Mouse (Mus musculus) adrenal gland, postnatal 0 days (tissue): ENCODE results near the gene Lrat. TPM values are rescaled to one million over a fixed set of nuclear protein-coding genes. Genes with fewer than 3 reads are reported as not detected.

Source experiments
- polyA plus RNA-seq: library from polyadenylated mRNA; unstranded; fragments of >200 nt; fragmentation: Nextera tagmentation; extraction: Ambion mirVana; gene quantifications from 2 replicates; pipeline ENCODE4 v1.2.1, GENCODE M21; 2015

Gene Lrat
- polyA plus RNA-seq, result 0.11 and 0.28 TPM in 2 replicates

GRCm38 (mm10) chr3:82903613-82904205 is at the start of gene Lrat:
Gene Lrat, minus strand, starts transcription at chr3:82903973.

DNA sequence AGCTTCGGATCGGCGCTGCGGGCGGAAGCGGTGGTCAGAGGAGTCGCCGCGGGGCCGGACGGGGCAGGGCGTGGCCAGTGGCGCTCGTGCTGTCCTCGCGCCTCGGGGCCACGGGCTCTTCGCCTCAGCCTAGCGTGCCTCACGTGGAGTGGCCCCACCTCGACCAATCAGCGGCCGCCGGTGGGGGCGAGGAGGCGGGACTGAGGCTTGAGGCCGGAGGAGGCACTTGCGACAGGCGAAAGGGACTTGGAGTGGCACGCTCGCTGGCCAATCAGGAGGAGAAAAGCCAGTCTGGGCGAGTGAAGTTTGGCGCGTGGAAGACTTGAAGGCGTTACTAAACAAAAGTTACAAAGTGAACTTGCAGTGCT is 27.4 kb downstream of the Lrat start, which contains the start of gene Rbm46:
TSS of gene Rbm46 (minus strand) at position 112 of the 368 bp plus-strand sequence.

Other genes starting within 250 kb of the Lrat start
- gene Rbm46, start 27.5 kb downstream of the Lrat start, polyA plus RNA-seq, result 1.3 and 1.7 TPM in 2 replicates
- 138 and 176 TPM in 2 replicates for gene Fgg, start 103.8 kb upstream of the Lrat start, polyA plus RNA-seq
- gene Fga, start 122.1 kb upstream of the Lrat start, polyA plus RNA-seq, result 110 and 138 TPM in 2 replicates
- 69.6 and 94.8 TPM in 2 replicates for gene Fgb, start 145.9 kb upstream of the Lrat start, polyA plus RNA-seq
- gene Plrg1, start 151.5 kb upstream of the Lrat start, polyA plus RNA-seq, result 58.3 and 70.6 TPM in 2 replicates
- 0.11 and 0.22 TPM in 2 replicates for gene Dchs2, start 224.0 kb upstream of the Lrat start, polyA plus RNA-seq